Mouse (Mus musculus) hindbrain, postnatal 0 days (tissue): ENCODE results near the gene Nrxn1. TPM values are rescaled to one million over a fixed set of nuclear protein-coding genes. Genes with fewer than 3 reads are reported as not detected.

Experiments
- ATAC-seq: fragments of 200-750 bp; cut with Nextera tagmentation; 2 replicates; pipeline ENCODE4 v1.8.0; 2017; ENCODE audit warnings: mild to moderate bottlenecking, moderate TSS enrichment, moderate library complexity
- DNase-seq: peaks from one replicate; pipeline ENCODE4 v3.0.0-alpha.2; 2015; ENCODE audit warnings: low spot score
- H3K27ac ChIP-seq: fragments of 300-500 bp; sonication (generic); 2 replicates; pipeline ENCODE4 v1.5.1; 2014; ENCODE audit warnings: mild to moderate bottlenecking
- H3K27me3 ChIP-seq: fragments of 300-500 bp; sonication (generic); 2 replicates; pipeline ENCODE4 v1.6.1; 2014; ENCODE audit warnings: low read length, mixed read lengths; ENCODE audit not compliant: insufficient read depth
- H3K36me3 ChIP-seq: fragments of 300-500 bp; sonication (generic); 2 replicates; pipeline ENCODE4 v1.6.1; 2014; ENCODE audit warnings: low read length, mixed read lengths; ENCODE audit not compliant: insufficient read depth
- H3K4me1 ChIP-seq: fragments of 300-500 bp; sonication (generic); 2 replicates; pipeline ENCODE4 v1.6.1; 2014; ENCODE audit warnings: antibody characterized with exemption, low read length, mixed read lengths; ENCODE audit not compliant: insufficient read depth
- H3K4me2 ChIP-seq: fragments of 300-500 bp; sonication (generic); 2 replicates; pipeline ENCODE4 v1.6.1; 2014; ENCODE audit warnings: low read depth, mild to moderate bottlenecking, low read length, moderate library complexity, mixed read lengths
- H3K4me3 ChIP-seq: fragments of 300-500 bp; sonication (generic); 2 replicates; pipeline ENCODE4 v1.5.1; 2014; ENCODE audit warnings: low read length
- H3K9ac ChIP-seq: fragments of 300-500 bp; sonication (generic); replicated peaks from 2 replicates; pipeline ENCODE4 v1.6.1; 2014; ENCODE audit warnings: mild to moderate bottlenecking, low read length, moderate library complexity, mixed read lengths
- H3K9me3 ChIP-seq: fragments of 300-500 bp; sonication (generic); 2 replicates; pipeline ENCODE4 v1.6.1; 2016; ENCODE audit warnings: low read length, mixed read lengths
- CTCF ChIP-seq: IDR thresholded peaks from 2 replicates; pipeline ENCODE4 v1.5.1; 2016; ENCODE audit warnings: antibody characterized with exemption, control low read depth, low read depth
- WGBS: fragments of 180-500 bp; shearing (Covaris S2); extraction: QIAGEN DNeasy Blood & Tissue Kit; methylation state at CpG from one replicate; pipeline ENCODE4 v1.1.7; 2014; 5-methylcytosine and 5-hydroxymethylcytosine counted together
- polyA plus RNA-seq: library from polyadenylated mRNA; unstranded; fragments of >200 nt; fragmentation: Nextera tagmentation; extraction: Ambion mirVana; gene quantifications from 2 replicates; pipeline ENCODE4 v1.2.1, GENCODE M21; 2015
- total RNA-seq: library from RNA; depleted of rRNA; stranded (reverse); fragments of >200 nt; gene quantifications from 2 replicates; pipeline ENCODE4 v1.2.3, GENCODE M21; 2014

The Nrxn1 gene
- total and polyA plus RNA-seq, 2 experiments from 2014 or later = 217 to 487 TPM

GRCm38 (mm10) chr17:90773233-90773632 is 319.6 kb downstream of the Nrxn1 start:
- H3K36me3 ChIP-seq = no peaks in the 10 kb centered on the region
- no peak overlapping the region for H3K4me3 ChIP-seq
- DNase-seq = no peak
- no peaks in the 10 kb centered on the region for H3K9me3 ChIP-seq
- no peaks in the 10 kb centered on the region for H3K4me1 ChIP-seq
- 87% methylated on average over 3 of the region's 3 CpGs for WGBS
- no peak overlapping the region for H3K4me2 ChIP-seq
- H3K27me3 ChIP-seq = no peaks in the 10 kb centered on the region
- no peak overlapping the region for H3K27ac ChIP-seq
- peak; percentile 25; the same call in 1 of the 2 replicates for TF ChIP-seq CTCF
- no peak overlapping the region for H3K9ac ChIP-seq
- ATAC-seq = no peak

- no peak for TF ChIP-seq CTCF
- Histone ChIP-seq H3K4me2 (no peak overlapping the region), H3K4me1 (no peaks in the 10 kb centered on the region), H3K36me3 (no peaks in the 10 kb centered on the region), H3K9me3 (no peaks in the 10 kb centered on the region), H3K27me3 (no peaks in the 10 kb centered on the region), H3K9ac (no peak overlapping the region), H3K27ac (no peak overlapping the region), H3K4me3 (no peak overlapping the region)
- 3% methylated on average over 1 of the region's 1 CpGs for WGBS
- ATAC-seq = peak; percentile 35; the same call in 1 of the 2 replicates
- DNase-seq = peak; percentile 44
These were observed 324.7 kb downstream of the Nrxn1 start for GRCm38 (mm10) chr17:90768216-90768615.

GRCm38 (mm10) chr17:90727124-90727523 is 365.7 kb downstream of the Nrxn1 start:
- no peaks in the 10 kb centered on the region for H3K27me3 ChIP-seq
- H3K4me3 ChIP-seq = no peak overlapping the region
- H3K4me1 ChIP-seq = no peaks in the 10 kb centered on the region
- no peak for TF ChIP-seq CTCF
- no peaks in the 10 kb centered on the region for H3K9me3 ChIP-seq
- peak; percentile 8 for DNase-seq
- no peak overlapping the region for H3K27ac ChIP-seq
- no peaks in the 10 kb centered on the region for H3K36me3 ChIP-seq
- no peak for ATAC-seq
- no peak overlapping the region for H3K4me2 ChIP-seq
- no peak overlapping the region for H3K9ac ChIP-seq
- 19% methylated on average over 3 of the region's 3 CpGs for WGBS

- ATAC-seq = 0 out of 2 replicates have a peak, but pooled peaks have one; percentile 64
- Histone ChIP-seq H3K27me3 (no peaks in the 10 kb centered on the region), H3K9me3 (no peaks in the 10 kb centered on the region), H3K27ac (0 out of 2 replicates have a peak overlapping the region, but pooled peaks have one; percentile 8), H3K4me3 (no peak overlapping the region), H3K4me1 (0 out of 2 replicates have a peak, but pooled peaks cover 3% of the 10 kb centered on the region), H3K4me2 (no peak overlapping the region), H3K9ac (no peak overlapping the region), H3K36me3 (no peaks in the 10 kb centered on the region; the same call in 1 of the 2 replicates)
- no peak for TF ChIP-seq CTCF
- peak; percentile 32 for DNase-seq
- WGBS = 34% methylated on average over 4 of the region's 4 CpGs
These were observed 388.1 kb downstream of the Nrxn1 start for GRCm38 (mm10) chr17:90704773-90705172.

- H3K4me1 ChIP-seq = 0 out of 2 replicates have a peak, but pooled peaks cover 3% of the 10 kb centered on the region
- no peaks in the 10 kb centered on the region for H3K27me3 ChIP-seq
- H3K4me2 ChIP-seq = no peak overlapping the region
- no peak overlapping the region for H3K27ac ChIP-seq
- ATAC-seq = no peak
- DNase-seq = no peak
- no peak overlapping the region for H3K4me3 ChIP-seq
- H3K36me3 ChIP-seq = no peaks in the 10 kb centered on the region; the same call in 1 of the 2 replicates
- WGBS = 72% methylated on average over 1 of the region's 1 CpGs
- no peaks in the 10 kb centered on the region for H3K9me3 ChIP-seq
- no peak overlapping the region for H3K9ac ChIP-seq
- no peak for TF ChIP-seq CTCF
These were observed 390.2 kb downstream of the Nrxn1 start for GRCm38 (mm10) chr17:90702626-90703025.

GRCm38 (mm10) chr17:90696071-90696800 is 396.6 kb downstream of the Nrxn1 start:
- H3K4me2 ChIP-seq = no peak overlapping the region
- peak; percentile 57 for DNase-seq
- no peak overlapping the region for H3K9ac ChIP-seq
- H3K9me3 ChIP-seq = no peaks in the 10 kb centered on the region
- H3K27ac ChIP-seq = peak overlapping the region; percentile 32
- no peak overlapping the region for H3K4me3 ChIP-seq
- TF ChIP-seq CTCF = no peak
- WGBS = 13% methylated on average over 6 of the region's 6 CpGs
- peak; percentile 72 for ATAC-seq
- H3K4me1 ChIP-seq = no peaks in the 10 kb centered on the region
- no peaks in the 10 kb centered on the region; the same call in 1 of the 2 replicates for H3K36me3 ChIP-seq
- H3K27me3 ChIP-seq = no peaks in the 10 kb centered on the region

- Histone ChIP-seq H3K27me3 (no peaks in the 10 kb centered on the region), H3K9me3 (no peaks in the 10 kb centered on the region), H3K27ac (no peak overlapping the region), H3K4me1 (no peaks in the 10 kb centered on the region), H3K4me3 (no peak overlapping the region), H3K4me2 (no peak overlapping the region), H3K36me3 (no peaks in the 10 kb centered on the region), H3K9ac (no peak overlapping the region)
- no peak for TF ChIP-seq CTCF
- 79% methylated on average over 5 of the region's 5 CpGs for WGBS
- no peak for ATAC-seq
- DNase-seq = no peak
These were observed 397.7 kb downstream of the Nrxn1 start for GRCm38 (mm10) chr17:90695086-90695584.
